In the genomic region with DNA sequence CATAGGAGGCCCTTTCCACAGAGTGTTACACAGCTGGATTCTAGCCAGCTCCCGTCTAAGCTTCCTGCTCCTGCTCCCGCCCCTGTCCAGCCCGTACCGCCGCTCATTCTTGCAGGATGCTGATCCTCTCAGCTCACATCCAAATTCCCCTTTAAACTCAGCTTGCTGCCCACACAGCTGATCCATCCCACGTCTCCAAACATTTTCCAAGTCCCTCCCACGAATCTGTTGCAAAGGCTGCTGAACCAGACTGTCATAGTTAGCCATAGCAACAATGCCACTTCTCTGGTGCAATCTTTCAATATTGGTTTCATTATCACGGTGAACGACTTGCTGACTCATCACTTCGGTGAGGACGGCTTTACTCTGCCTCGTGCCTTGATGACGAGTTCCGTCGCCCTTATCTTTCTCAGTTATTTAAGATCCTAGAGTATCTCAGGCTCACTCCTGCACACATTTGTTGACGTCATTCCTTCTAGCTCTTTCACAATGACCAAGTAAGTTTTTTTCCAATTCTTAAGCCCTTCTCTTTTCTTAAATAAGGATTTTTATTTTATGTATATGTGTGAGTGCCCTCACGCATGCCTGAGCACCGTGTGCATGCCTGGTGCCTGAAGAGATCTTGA, we compare ENCODE assay signal across 8 mouse cellular contexts.
DNase-seq lines count a peak whose midpoint lies in the region; TF ChIP-seq lines count a peak whose summit lies in the region.

No protein-coding gene starts in this region.

- no peak for DNase-seq in gastrocnemius, adult 2 months
- DNase-seq in gastrocnemius, postnatal 10 days = no peak
- DNase-seq in testis, postnatal 10 days (ENCODE audit: low spot score) = peak; percentile 64
- DNase-seq in testis, postnatal 14 days (ENCODE audit: low spot score) = no peak
- DNase-seq in layer of hippocampus, postnatal 10 days (ENCODE audit: low spot score in 2 of 2) = peak; percentile 28
- DNase-seq in telencephalon, adult 2 months (ENCODE audit: low read depth, low spot score) = peak; percentile 77
- DNase-seq in cerebellum, postnatal 4 days (ENCODE audit: low spot score in 2 of 2) = no peak
- DNase-seq in retina, postnatal 1 day = no peak

- no peak for TF ChIP-seq CTCF in gastrocnemius, adult 2 months (IDR thresholded peaks at IDR 0.05)

- intact Hi-C loops in gastrocnemius, adult 2 months (cut with DNase I) = no loop called here

- H3K4me3 ChIP-seq in gastrocnemius, adult 2 months = 0 out of 2 replicates have a peak overlapping the region, but pooled peaks have one; percentile 24

- H3K27ac ChIP-seq in gastrocnemius, adult 2 months = no peak overlapping the region

Comparison
In these comparisons a context has a peak if more than half of its experiments do, and no peak if none do; other contexts are left out.
1. DNase-seq: peak in testis, postnatal 10 days (single experiment), layer of hippocampus, postnatal 10 days (2 of 2) and telencephalon, adult 2 months (single experiment); none in gastrocnemius, adult 2 months (single experiment), gastrocnemius, postnatal 10 days (single experiment), testis, postnatal 14 days (single experiment), cerebellum, postnatal 4 days (0 of 2) and retina, postnatal 1 day (single experiment).